Mouse (Mus musculus): Measurements from ENCODE around the gene Grik2.

DNA sequence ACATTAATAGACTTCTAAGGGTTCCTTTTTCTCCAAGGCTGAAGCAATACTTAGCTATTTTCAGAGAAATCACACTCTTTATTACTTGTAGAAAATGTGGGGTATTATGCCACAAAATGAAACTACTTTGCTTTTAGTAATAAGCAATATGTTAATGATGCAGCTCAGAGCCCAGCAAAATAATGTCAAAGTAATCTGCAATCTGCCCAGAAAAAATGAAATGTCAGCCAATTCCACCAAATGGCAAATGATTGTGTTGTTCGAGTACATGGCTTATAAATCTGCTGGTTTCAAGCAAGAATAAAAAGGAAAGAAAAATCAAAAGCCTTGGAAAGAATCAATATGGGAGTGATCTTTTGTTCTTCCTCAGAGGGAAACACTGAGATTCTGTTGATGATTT, 136.2 kb downstream of the Grik2 start:
- no peak for TF ChIP-seq EP300 (IDR thresholded peaks at IDR 0.05; ENCODE audit: low read depth)
- no peak for TF ChIP-seq CTCF (IDR thresholded peaks at IDR 0.05; ENCODE audit: low read depth)

Measured in heart, postnatal 0 days (tissue).